Mouse (Mus musculus): ENCODE results near the gene Homer1. TPM values are rescaled to one million over a fixed set of nuclear protein-coding genes. Genes with fewer than 3 reads are reported as not detected.

Homer1 gene
- polyA plus RNA-seq, 2 experiments from 2014 or later: 2.6 to 4.7 TPM

DNA sequence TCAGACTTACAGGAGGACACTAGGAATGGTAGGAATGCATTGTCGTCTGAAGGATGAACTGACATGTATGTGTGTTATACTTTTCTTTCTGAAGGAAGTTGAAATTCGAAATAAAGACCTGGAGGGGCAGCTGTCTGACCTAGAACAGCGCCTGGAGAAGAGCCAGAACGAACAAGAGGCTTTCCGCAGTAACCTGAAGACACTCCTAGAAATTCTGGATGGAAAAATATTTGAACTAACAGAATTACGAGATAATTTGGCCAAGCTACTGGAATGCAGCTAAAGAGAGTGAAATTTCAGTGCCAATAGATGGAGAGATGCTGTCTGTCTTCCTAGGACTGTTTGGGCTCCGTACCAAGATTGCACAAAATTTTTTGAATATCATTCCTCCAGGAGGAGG, 102.5 kb downstream of the Homer1 start:
- ATAC-seq: no peak

DNA sequence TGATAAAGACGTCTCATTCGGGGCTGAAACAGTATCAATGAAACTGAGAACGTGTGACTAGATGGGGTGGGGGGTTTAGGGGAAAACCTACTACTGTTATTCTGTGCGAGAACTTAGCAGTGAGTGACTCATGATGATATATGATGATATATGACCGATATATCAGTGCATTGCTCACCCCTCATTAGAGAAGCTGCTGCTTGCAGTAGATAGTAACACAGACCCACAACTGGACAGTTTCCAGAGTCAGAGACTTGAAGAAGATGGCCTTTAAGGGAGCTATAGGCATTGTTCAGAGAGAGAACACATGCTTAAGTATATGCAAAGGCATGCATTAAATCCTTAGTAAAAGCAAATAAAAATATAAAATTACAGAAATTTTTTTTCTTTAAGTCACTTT, 107.4 kb downstream of the Homer1 start:
- ATAC-seq: no peak

DNA sequence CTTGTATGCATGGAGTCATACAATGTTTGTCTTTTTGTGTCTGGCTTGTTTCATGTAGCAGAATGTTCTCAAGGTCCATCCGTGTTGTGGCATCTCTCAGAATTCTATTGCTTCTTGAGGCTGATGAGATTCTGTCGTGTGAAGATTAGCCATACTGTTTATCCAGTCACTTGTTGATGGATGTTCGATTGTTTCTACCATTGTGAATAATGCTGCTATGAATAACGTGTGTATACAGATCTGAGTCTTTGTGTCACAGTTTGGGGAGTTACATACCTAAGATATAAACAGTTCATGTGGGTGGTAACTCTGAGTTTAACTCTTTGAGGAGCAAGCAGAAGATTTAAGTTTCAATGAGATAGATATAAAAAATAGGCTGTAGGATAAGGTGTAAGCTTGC, 110.9 kb downstream of the Homer1 start:
- no peak for ATAC-seq

DNA sequence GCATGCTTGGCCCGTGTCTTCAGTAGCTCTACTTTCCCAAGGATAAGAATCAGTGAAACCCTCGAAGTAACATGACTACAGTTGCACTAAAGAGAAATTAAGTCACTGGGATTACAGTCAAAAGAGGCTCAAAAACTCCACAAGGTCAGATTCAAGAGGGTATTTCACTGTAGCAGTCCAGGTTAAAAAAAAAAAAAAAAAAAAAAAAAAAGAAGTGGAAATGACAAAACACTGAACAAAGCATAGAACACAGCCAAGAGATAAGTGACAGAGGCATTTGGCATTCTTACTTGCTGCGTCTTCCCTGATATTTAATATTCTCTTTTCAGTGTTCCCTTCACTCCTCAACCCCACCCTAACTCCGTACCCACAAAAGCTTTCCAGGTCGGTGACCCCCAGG, 115.6 kb downstream of the Homer1 start:
- ATAC-seq: no peak

DNA sequence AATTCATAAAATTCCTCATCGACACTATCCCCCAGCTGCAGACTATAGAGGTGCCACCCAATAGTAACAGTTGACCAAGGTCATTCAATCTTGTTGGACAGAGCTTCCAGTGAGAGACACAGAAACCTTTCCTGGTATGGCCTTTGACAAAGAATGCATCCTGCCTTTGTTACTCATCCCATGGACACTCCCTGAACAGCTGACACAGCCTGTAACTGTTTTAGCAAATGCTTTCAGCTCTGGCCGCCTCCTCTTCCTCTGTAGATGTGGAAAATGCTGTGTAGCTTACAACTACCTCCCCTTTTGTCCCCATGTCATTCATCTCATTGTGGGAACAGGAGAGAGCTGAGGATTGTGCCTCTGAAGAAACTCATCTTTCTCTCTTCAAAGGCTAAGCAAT, 118.9 kb downstream of the Homer1 start:
- no peak for ATAC-seq

DNA sequence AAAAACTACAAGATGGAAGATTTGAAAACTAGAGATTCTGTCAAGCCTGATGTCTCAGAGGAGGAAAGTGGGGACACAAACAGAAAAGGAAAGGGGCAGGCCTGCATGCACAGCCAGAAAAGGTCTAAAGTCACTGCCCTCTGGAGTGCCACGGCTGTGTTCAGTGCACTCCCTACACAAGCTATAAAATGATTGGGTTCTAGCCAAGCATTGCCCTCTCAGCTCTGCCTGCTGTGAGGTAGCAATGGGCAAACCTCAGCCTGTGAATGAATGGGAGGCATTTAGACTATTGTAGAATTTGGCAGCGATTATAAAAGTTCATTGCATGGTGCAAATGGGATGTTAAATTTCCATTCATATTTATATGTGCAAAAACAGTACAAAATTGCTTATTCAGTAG, 120.3 kb downstream of the Homer1 start:
- no peak for ATAC-seq

DNA sequence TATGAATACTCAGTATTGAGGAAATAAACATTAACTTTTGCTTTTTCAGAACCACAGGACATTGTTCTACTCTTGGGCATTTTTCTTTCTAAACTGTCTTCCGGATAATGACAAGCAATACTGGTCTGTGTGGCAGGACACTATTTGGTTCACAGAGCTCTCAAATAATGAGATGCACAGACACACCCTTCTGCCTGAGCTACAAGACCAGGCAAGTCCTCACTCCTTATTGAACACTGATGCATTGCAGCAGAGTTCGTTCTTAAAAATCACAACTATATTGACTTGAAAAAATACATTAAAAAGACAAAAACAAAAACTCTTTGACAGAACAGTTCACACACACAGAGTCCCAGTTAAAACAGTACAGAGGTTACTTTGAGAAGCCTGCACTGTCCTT, 123.8 kb downstream of the Homer1 start:
- ATAC-seq: no peak

DNA sequence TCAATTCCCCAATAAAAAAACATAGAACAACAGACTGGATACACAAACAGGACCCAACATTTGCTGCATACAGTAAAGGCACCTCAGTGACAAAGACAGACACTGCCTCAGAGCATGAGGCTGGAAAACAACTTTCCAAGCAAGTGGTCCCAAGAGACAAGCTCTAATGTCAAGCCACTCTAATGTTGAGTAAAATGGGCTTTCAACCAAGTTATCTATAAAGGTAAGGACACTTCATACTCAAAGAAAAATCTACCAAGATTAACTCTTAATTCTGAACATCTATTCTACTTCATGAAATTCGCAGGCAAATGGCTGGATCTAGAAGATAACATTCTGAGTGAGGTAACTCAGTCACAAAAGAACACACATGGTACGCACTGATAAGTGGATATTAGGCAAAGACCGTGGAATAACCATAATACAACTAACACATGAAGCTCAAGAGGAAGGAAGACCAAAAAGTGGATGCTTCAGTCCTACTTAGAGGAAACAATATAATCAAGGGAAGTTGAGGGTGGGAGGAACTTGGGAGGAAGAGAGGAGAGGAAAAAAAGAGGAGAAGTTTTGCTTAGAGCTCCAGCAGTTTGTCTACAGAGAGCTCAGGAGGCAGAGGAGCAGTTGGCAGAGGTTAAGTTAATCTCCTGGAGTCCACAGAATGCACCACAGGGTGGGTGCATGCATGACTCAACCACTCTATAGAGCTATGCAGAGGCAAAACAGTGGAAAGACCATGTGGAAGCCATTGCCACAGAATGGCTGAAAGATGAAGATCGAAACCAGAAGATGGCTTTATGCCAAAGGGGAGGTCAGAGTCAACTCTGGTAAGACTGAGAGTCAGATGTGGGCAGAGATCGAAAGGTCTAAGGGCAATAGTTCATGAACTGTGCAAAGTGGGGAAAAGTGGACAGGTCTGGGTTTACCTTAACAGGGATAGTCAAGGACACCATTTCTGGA, 128.8 kb downstream of the Homer1 start:
- ATAC-seq: no peak

DNA sequence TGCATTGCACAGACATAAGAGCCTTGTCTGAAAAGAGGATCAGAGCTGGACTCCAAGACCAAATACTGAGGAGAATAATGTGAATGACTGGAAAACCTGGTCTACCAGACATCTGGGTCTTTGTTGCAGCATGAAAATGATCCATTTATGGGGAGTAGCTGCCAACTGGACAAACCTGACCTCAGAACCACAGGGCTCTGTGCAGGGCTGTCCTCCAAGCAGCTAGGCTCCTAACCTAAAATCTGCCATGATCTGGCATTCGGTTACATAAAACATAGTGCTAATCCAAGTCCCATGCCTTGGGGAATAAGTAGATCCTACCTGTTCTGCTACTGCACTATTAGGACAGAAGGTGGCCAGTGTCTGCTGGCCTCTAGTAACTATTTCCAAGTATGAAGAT, 129.8 kb downstream of the Homer1 start:
- ATAC-seq: no peak

DNA sequence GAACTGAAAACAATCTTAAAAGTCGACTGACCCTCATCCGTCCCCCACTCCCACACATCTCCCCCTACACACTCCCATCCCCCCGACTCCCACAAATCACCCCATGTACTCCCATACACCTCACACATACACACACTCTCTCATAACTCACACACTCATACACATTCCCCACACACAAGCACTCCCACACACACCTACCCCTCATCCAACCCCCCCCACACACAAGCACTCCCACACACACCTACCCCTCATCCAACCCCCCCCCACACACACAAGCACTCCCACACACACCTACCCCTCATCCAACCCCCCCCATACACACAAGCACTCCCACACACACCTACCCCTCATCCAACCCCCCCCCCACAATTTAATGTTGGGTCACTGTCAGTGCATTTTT, 140.7 kb downstream of the Homer1 start:
- no peak for ATAC-seq

DNA sequence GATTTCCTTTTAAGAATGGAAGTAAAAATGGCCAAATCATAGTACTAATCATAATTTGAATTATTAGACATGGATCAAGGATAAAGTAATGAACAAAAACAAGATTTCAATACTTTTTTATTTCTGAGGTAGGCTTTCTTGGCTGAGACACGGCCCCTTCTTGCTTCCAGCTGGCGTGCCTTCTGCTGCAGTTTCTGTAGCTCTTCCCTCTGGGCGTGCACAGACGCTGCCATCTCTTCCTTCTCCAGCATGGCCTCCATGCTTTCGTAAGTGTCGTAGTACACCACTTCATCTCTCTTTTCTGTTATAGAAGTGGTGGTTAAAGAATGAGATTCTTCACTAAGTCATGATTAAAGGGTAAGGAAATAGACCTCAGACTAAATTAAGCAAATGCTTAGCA, 153.8 kb downstream of the Homer1 start:
- ATAC-seq: no peak

Other genes with a start within 250 kb of the Homer1 start
- gene Cmya5, start 154.9 kb upstream of the Homer1 start, polyA plus RNA-seq (2017; shearing (Covaris generic)): under 1 TPM; 0.38 to 0.59 TPM
- gene Tent2, start 107.2 kb upstream of the Homer1 start, polyA plus RNA-seq (2017; shearing (Covaris generic)): 10 to 100 TPM; 11.5 to 16.1 TPM
- 1 to 10 TPM; 1.5 to 2.1 TPM for gene Jmy, start 200.2 kb downstream of the Homer1 start, polyA plus RNA-seq (2017; shearing (Covaris generic))

Data from activated CD4-positive, CD25-positive, alpha-beta regulatory T cell, adult 4 months (primary cell).